Mouse (Mus musculus): ENCODE data around the gene Vmn1r114. TPM values are rescaled to one million over a fixed set of nuclear protein-coding genes. Genes with fewer than 3 reads are reported as not detected.
"Not testable (repeated sequence)": the region's sequence is repeated elsewhere in the genome, so short reads cannot be mapped to it uniquely, and the experiment has no call there.

Vmn1r114 gene
- not detected in 2 replicates for polyA plus RNA-seq (2016; fragmentation: Nextera tagmentation; extraction: Ambion mirVana)

DNA sequence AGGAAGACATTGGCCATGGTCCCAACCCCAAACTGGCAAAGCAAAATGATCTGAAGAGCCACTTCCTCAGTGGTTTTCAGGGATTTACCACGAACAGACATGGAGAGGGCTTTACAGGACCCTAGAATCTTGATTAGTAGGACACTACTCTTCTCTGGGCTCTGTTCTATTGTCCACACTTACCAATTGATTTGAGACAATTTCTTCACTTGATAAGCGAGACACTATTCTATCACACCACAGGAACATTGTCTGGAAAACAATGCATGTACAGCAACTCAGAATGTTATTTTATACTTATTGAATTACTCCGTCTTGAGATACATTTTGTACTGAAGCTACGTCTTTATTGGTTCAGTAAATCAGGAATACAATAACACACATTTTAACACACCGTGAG lies at the start of gene Vmn1r114:
Gene Vmn1r114, minus strand, starts transcription at position 101 of the 400 bp plus-strand sequence.
- WGBS: no CpG with 5 or more reads among the region's 5 CpGs
- H3K9me3 ChIP-seq; H3K4me1 ChIP-seq; H3K9ac ChIP-seq (replicated peaks); H3K4me2 ChIP-seq (replicated peaks); H3K36me3 ChIP-seq; H3K27ac ChIP-seq (replicated peaks); ATAC-seq (ENCODE audit: low FRiP score, low read depth); H3K4me3 ChIP-seq; H3K27me3 ChIP-seq: not testable (repeated sequence)

DNA sequence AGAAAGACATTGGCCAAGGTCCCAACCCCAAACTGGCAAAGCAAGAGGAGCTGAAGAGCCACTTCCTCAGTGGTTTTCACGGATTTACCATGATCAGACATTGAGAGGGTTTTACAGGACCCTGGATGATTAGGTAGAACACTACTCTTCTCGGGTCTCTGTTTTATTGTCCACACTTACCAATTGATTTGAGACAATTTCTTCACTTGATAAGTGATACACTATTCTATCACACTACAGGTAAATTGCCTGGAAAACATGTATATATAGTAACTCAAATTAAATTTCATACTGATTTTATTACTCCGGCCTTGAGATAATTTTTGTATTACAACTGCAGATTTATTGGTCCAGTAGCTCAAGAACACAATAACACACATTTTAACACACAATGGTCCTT lies 32.9 kb upstream of the Vmn1r114 start, which contains the start of gene Vmn1r115:
Gene Vmn1r115, minus strand, starts transcription at position 101 of the 400 bp plus-strand sequence.
- 100% methylated on average over 1 of the region's 3 CpGs for WGBS
- not testable (repeated sequence) for H3K9ac ChIP-seq (replicated peaks); ATAC-seq (ENCODE audit: low FRiP score, low read depth); H3K4me2 ChIP-seq (replicated peaks); H3K27ac ChIP-seq (replicated peaks); H3K27me3 ChIP-seq; H3K4me1 ChIP-seq; H3K9me3 ChIP-seq; H3K36me3 ChIP-seq; H3K4me3 ChIP-seq

- not testable (repeated sequence) for H3K9ac ChIP-seq (replicated peaks); H3K4me2 ChIP-seq (replicated peaks); ATAC-seq (ENCODE audit: low FRiP score, low read depth); H3K4me1 ChIP-seq; H3K9me3 ChIP-seq; H3K27ac ChIP-seq (replicated peaks); H3K36me3 ChIP-seq; H3K4me3 ChIP-seq; H3K27me3 ChIP-seq
- WGBS: 57% methylated on average over 2 of the region's 2 CpGs
Observed at GRCm38 (mm10) chr7:20786985-20787384, 25.0 kb downstream of the Vmn1r114 start, which contains the start of gene Vmn1r113. Gene Vmn1r113 (plus strand): TSS chr7:20787285.

DNA sequence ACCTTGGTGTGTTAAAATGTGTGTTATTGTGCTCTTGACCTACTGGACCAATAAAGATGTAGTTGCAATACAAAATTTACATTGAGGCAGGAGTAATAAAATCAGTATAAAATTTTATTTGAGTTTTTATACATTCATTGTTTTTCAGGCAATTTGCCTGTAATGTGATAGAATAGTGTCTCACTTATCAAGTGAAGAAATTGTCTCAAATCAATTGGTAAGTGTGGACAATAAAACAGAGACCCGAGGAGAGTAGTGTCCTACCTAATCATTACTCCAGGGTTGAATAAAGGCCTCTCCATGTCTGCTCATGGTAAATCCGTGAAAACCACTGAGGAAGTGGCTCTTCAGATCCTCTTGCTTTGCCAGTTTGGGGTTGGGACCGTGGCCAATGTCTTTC lies 41.1 kb downstream of the Vmn1r114 start, which contains the start of gene Vmn1r112:
Gene Vmn1r112, plus strand, starts transcription at position 301 of the 400 bp plus-strand sequence.
- not testable (repeated sequence) for H3K4me3 ChIP-seq; H3K27ac ChIP-seq (replicated peaks); ATAC-seq (ENCODE audit: low FRiP score, low read depth); H3K4me2 ChIP-seq (replicated peaks); H3K9ac ChIP-seq (replicated peaks); H3K27me3 ChIP-seq; H3K4me1 ChIP-seq; H3K36me3 ChIP-seq; H3K9me3 ChIP-seq
- WGBS: no CpG with 5 or more reads among the region's 3 CpGs

Other genes starting within 250 kb of the Vmn1r114 start
- gene Gm4141, start 235.9 kb downstream of the Vmn1r114 start, polyA plus RNA-seq (2016; fragmentation: Nextera tagmentation; extraction: Ambion mirVana): not detected in 2 replicates
- gene Gm4513, start 213.2 kb downstream of the Vmn1r114 start, polyA plus RNA-seq (2016; fragmentation: Nextera tagmentation; extraction: Ambion mirVana): not detected in 2 replicates
- not detected in 2 replicates for gene Vmn1r107, start 143.3 kb downstream of the Vmn1r114 start, polyA plus RNA-seq (2016; fragmentation: Nextera tagmentation; extraction: Ambion mirVana)
- not detected in 2 replicates for gene Vmn1r111, start 109.0 kb downstream of the Vmn1r114 start, polyA plus RNA-seq (2016; fragmentation: Nextera tagmentation; extraction: Ambion mirVana)
- gene Gm10668, start 81.6 kb downstream of the Vmn1r114 start, polyA plus RNA-seq (2016; fragmentation: Nextera tagmentation; extraction: Ambion mirVana): not detected in 2 replicates
- gene Vmn1r112, start 41.0 kb downstream of the Vmn1r114 start, polyA plus RNA-seq (2016; fragmentation: Nextera tagmentation; extraction: Ambion mirVana): not detected in 2 replicates
- not detected in 2 replicates for gene Vmn1r113, start 24.9 kb downstream of the Vmn1r114 start, polyA plus RNA-seq (2016; fragmentation: Nextera tagmentation; extraction: Ambion mirVana)
- gene Vmn1r115, start 32.8 kb upstream of the Vmn1r114 start, polyA plus RNA-seq (2016; fragmentation: Nextera tagmentation; extraction: Ambion mirVana): not detected in 2 replicates
- not detected in 2 replicates for gene Vmn1r116, start 60.1 kb upstream of the Vmn1r114 start, polyA plus RNA-seq (2016; fragmentation: Nextera tagmentation; extraction: Ambion mirVana)
- gene Vmn1r117, start 71.9 kb upstream of the Vmn1r114 start, polyA plus RNA-seq (2016; fragmentation: Nextera tagmentation; extraction: Ambion mirVana): not detected in 2 replicates
- gene Vmn1r118, start 100.2 kb upstream of the Vmn1r114 start, polyA plus RNA-seq (2016; fragmentation: Nextera tagmentation; extraction: Ambion mirVana): not detected in 2 replicates
- gene Vmn1r119, start 200.3 kb upstream of the Vmn1r114 start, polyA plus RNA-seq (2016; fragmentation: Nextera tagmentation; extraction: Ambion mirVana): not detected in 2 replicates
- gene Vmn1r120, start 241.6 kb upstream of the Vmn1r114 start, polyA plus RNA-seq (2016; fragmentation: Nextera tagmentation; extraction: Ambion mirVana): not detected in 2 replicates

All from midbrain, embryonic 12.5 days (tissue).